9 mouse cellular contexts compared by ENCODE assay signal in genomic region chr11:40732997-40733338, GRCm38 (mm10). TPM values are rescaled to one million over a fixed set of nuclear protein-coding genes. Genes with fewer than 3 reads are reported as not detected.
A peak's percentile ranks its signal among the peaks of the same experiment; 100 is the strongest.
DNase-seq lines count a peak whose midpoint lies in the region; ATAC-seq and TF ChIP-seq lines count a peak whose summit lies in the region.
"Had no signal": no experiment of that assay in that cellular context is flagged by ENCODE, and none has a peak within 500 bp of the region (broad histone marks: within the 10 kb centered on the region; RNA-seq: fewer than 3 reads in every experiment).

No protein-coding gene starts in this region.

- dilution Hi-C loops in CH12.LX (cut with MboI; ENCODE audit: extremely low pct_ligation_motif_present, extremely low pct_unique_long_range_greater_than_20kb, low sequenced_read_pairs) = no loop called here

- H3K4me2 ChIP-seq in CH12.LX (ENCODE audit: insufficient read depth, low read depth, poor library complexity, severe bottlenecking) = peak overlapping the region; percentile 63
- peak overlapping the region; percentile 50 for H3K4me2 ChIP-seq in forebrain, embryonic 14.5 days (ENCODE audit: low read length)
- peak overlapping the region; percentile 60 for H3K4me2 ChIP-seq in liver, embryonic 16.5 days (ENCODE audit: low read depth, low read length)

- no peaks in the 10 kb centered on the region for H3K27me3 ChIP-seq in CH12.LX (replicated peaks)
- no peaks in the 10 kb centered on the region for H3K27me3 ChIP-seq in forebrain, embryonic 14.5 days (replicated peaks; ENCODE audit: control insufficient read depth, insufficient read depth, low read length)
- no peaks in the 10 kb centered on the region for H3K27me3 ChIP-seq in liver, embryonic 16.5 days (ENCODE audit: control insufficient read depth, insufficient read depth, low read depth, low read length)

- TF ChIP-seq POLR2A in CH12.LX (IDR thresholded peaks at IDR 0.05; ENCODE audit: low read depth, low read length) = no peak

- intact Hi-C loops in gastrocnemius, adult 2 months (cut with DNase I) = loop anchor here (1.0 kb wide), 1 partner anchor 41 kb away; no protein-coding TSS in a partner anchor

- under 1% methylated on average over 14 of the region's 14 CpGs for WGBS in forebrain, embryonic 14.5 days
- WGBS in liver, embryonic 16.5 days (ENCODE audit: insufficient replicate concordance) = 1% methylated on average over 14 of the region's 14 CpGs

- peak overlapping the region; percentile 88 for H3K9ac ChIP-seq in CH12.LX (ENCODE audit: insufficient read depth, low read depth)
- H3K9ac ChIP-seq in forebrain, embryonic 14.5 days (ENCODE audit: low read length) = peak overlapping the region; percentile 25; the same call in 1 of the 2 replicates
- peak overlapping the region; percentile 80 for H3K9ac ChIP-seq in liver, embryonic 16.5 days (ENCODE audit: low read depth, low read length)

- peaks cover 57% of the 10 kb centered on the region for H3K79me2 ChIP-seq in CH12.LX (replicated peaks; ENCODE audit: control insufficient read depth, extremely low read depth, insufficient read depth, poor library complexity, severe bottlenecking)

- DNase-seq in gastrocnemius, adult 2 months = no peak
- DNase-seq in gastrocnemius, postnatal 25 days = no peak
- no peak for DNase-seq in CH12.LX (ENCODE audit: extremely low read depth)
- DNase-seq in forebrain, embryonic 14.5 days (ENCODE audit: low spot score) = no peak
- DNase-seq in frontal cortex, postnatal 25 days (ENCODE audit: low spot score in 2 of 2) = no peak
- DNase-seq in yolk sac, embryonic 10.5 days (ENCODE audit: low spot score) = no peak
- DNase-seq in layer of hippocampus, adult 11-12 months (ENCODE audit: low spot score) = no peak

- H3K27ac ChIP-seq in gastrocnemius, adult 2 months = no peak overlapping the region
- peak overlapping the region; percentile 25; the same call in 1 of the 2 replicates for H3K27ac ChIP-seq in CH12.LX (ENCODE audit: insufficient read depth, low read depth)
- H3K27ac ChIP-seq in forebrain, embryonic 14.5 days (ENCODE audit: low read depth, low read length) = no peak overlapping the region
- H3K27ac ChIP-seq in liver, embryonic 16.5 days (ENCODE audit: low read length) = peak overlapping the region; percentile 81

- peaks cover 0 to 18% of the 10 kb centered on the region in 2 experiments; a peak in 2 of 4 replicates for H3K4me1 ChIP-seq in CH12.LX (ENCODE audit: control insufficient read depth in 1 of 2, insufficient read depth in 2 of 2)
- H3K4me1 ChIP-seq in forebrain, embryonic 14.5 days (ENCODE audit: control insufficient read depth, insufficient read depth, low read length) = peaks cover 15% of the 10 kb centered on the region
- peaks cover 14% of the 10 kb centered on the region for H3K4me1 ChIP-seq in liver, embryonic 16.5 days (ENCODE audit: control insufficient read depth, low read depth, low read length)

- TF ChIP-seq RAD21 in CH12.LX (IDR thresholded peaks at IDR 0.05; ENCODE audit: low read depth, low read length) = no peak

- TF ChIP-seq CTCF in gastrocnemius, adult 2 months (IDR thresholded peaks at IDR 0.05) = no peak
- no peak for TF ChIP-seq CTCF in CH12.LX (conservative IDR thresholded peaks at IDR 0.05 in 1 of 2, IDR thresholded peaks at IDR 0.05 in 1 of 2; ENCODE audit: low read depth in 2 of 2, low read length in 2 of 2)

- peak overlapping the region; percentile 96 for H3K4me3 ChIP-seq in gastrocnemius, adult 2 months
- peak overlapping the region; percentile 86 to 97 (median 96) for H3K4me3 ChIP-seq in CH12.LX (replicated peaks in 1 of 3; ENCODE audit: low read depth in 2 of 3, low read length in 2 of 3, poor library complexity in 1 of 3)
- H3K4me3 ChIP-seq in forebrain, embryonic 14.5 days (ENCODE audit: low read depth, low read length) = peak overlapping the region; percentile 85
- peak overlapping the region; percentile 97 for H3K4me3 ChIP-seq in liver, embryonic 16.5 days (ENCODE audit: low read depth, low read length)

- H3K9me3 ChIP-seq in CH12.LX (replicated peaks; ENCODE audit: low read length) = no peaks in the 10 kb centered on the region
- no peaks in the 10 kb centered on the region for H3K9me3 ChIP-seq in forebrain, embryonic 14.5 days (replicated peaks; ENCODE audit: control insufficient read depth, low read length)
- no peaks in the 10 kb centered on the region for H3K9me3 ChIP-seq in liver, embryonic 16.5 days (replicated peaks; ENCODE audit: control insufficient read depth, low read length)

- ATAC-seq in forebrain, embryonic 14.5 days = no peak
- peak; percentile 47 for ATAC-seq in liver, embryonic 16.5 days (ENCODE audit: low read depth)

- TF ChIP-seq EP300 in CH12.LX (IDR thresholded peaks at IDR 0.05; ENCODE audit: low read length) = no peak

- in situ Hi-C loops in CH12.LX (cut with MboI; ENCODE audit: low pct_ligation_motif_present, low pct_unique_long_range_greater_than_20kb, low sequenced_read_pairs) = no loop called here

- peaks cover 15 to 40% of the 10 kb centered on the region in 2 experiments for H3K36me3 ChIP-seq in CH12.LX (replicated peaks in 1 of 2; ENCODE audit: control insufficient read depth in 1 of 2, insufficient read depth in 1 of 2, low read length in 1 of 2)
- peaks cover 26% of the 10 kb centered on the region for H3K36me3 ChIP-seq in forebrain, embryonic 14.5 days (ENCODE audit: control insufficient read depth, insufficient read depth, low read length)
- H3K36me3 ChIP-seq in liver, embryonic 16.5 days (ENCODE audit: control insufficient read depth, insufficient read depth) = peaks cover 25% of the 10 kb centered on the region

TF ChIP-seq in CH12.LX, 34 proteins besides CTCF, POLR2A, EP300 and RAD21:
- TF ChIP-seq SIN3A (IDR thresholded peaks at IDR 0.05; ENCODE audit: low read length) (no peak), MAZ (IDR thresholded peaks at IDR 0.05; ENCODE audit: low read depth, low read length) (no peak), MXI1 (IDR thresholded peaks at IDR 0.05; ENCODE audit: low read depth, low read length) (no peak), MAFK (IDR thresholded peaks at IDR 0.05; ENCODE audit: insufficient replicate concordance, low read length) (no peak), NELFE (IDR thresholded peaks at IDR 0.05; ENCODE audit: low read depth, low read length) (no peak), ZNF384 (IDR thresholded peaks at IDR 0.05; ENCODE audit: low read depth, low read length) (no peak), CHD2 (IDR thresholded peaks at IDR 0.05; ENCODE audit: low read length) (no peak), MAX (IDR thresholded peaks at IDR 0.05; ENCODE audit: low read length) (no peak), POLR2AphosphoS2 (IDR thresholded peaks at IDR 0.05; ENCODE audit: low read depth, low read length) (no peak), RCOR1 (conservative IDR thresholded peaks at IDR 0.05; ENCODE audit: low read depth, low read length) (no peak), ZC3H11A (IDR thresholded peaks at IDR 0.05; ENCODE audit: low read depth, low read length) (no peak), USF2 (conservative IDR thresholded peaks at IDR 0.05; ENCODE audit: low read depth, low read length) (no peak)

RNA-seq across cellular contexts. Expression of gene Hmmr, which starts 0.3 kb away (rescaled TPM):
- total RNA-seq in gastrocnemius, adult 2 months (2021) = under 1 TPM in 1 of 2 experiments, not detected in 1; 0.08 TPM
- under 1 TPM; 0.43 to 0.62 TPM for total RNA-seq in gastrocnemius, postnatal 25 days (2021)
- total RNA-seq in CH12.LX (2012; rRNA removed) (64.2 and 70.6 TPM in 2 replicates), CH12.LX (2014; rRNA removed) (109 and 138 TPM in 2 replicates)
- 64.3 and 65.3 TPM in 2 replicates for polyA plus RNA-seq in CH12.LX (2012; ENCODE audit: insufficient read length, low read depth)
- polyA plus RNA-seq in forebrain, embryonic 14.5 days (2014; fragmentation: Nextera tagmentation; extraction: Ambion mirVana) = 21.0 and 21.1 TPM in 2 replicates
- polyA plus RNA-seq in liver, embryonic 16.5 days (2015; fragmentation: Nextera tagmentation; extraction: Ambion mirVana) = 45.2 and 53.3 TPM in 2 replicates
- total RNA-seq: neutrophil, adult 5-6 weeks had no signal

RNA-seq across cellular contexts. Expression of gene Nudcd2, which starts 0.5 kb away (rescaled TPM):
- total RNA-seq in gastrocnemius, adult 2 months (2021) = 10 to 100 TPM in 1 of 2 experiments, 1 to 10 TPM in 1; 9.9 to 14.0 TPM
- total RNA-seq in gastrocnemius, postnatal 25 days (2021) = 10 to 100 TPM; 10.6 to 12.5 TPM
- 89.8 and 109 TPM in 2 replicates for total RNA-seq in CH12.LX (2012; rRNA removed)
- total RNA-seq in CH12.LX (2014; rRNA removed) = 221 and 265 TPM in 2 replicates
- 107 and 119 TPM in 2 replicates for polyA plus RNA-seq in CH12.LX (2012; ENCODE audit: insufficient read length, low read depth)
- 87.3 and 98.2 TPM in 2 replicates for polyA plus RNA-seq in forebrain, embryonic 14.5 days (2014; fragmentation: Nextera tagmentation; extraction: Ambion mirVana)
- polyA plus RNA-seq in liver, embryonic 16.5 days (2015; fragmentation: Nextera tagmentation; extraction: Ambion mirVana) = 63.3 and 68.0 TPM in 2 replicates

RNA-seq across cellular contexts. Expression of gene Ccng1, which starts 22.1 kb away (rescaled TPM):
- 100 to 1,000 TPM; 643 to 672 TPM for total RNA-seq in gastrocnemius, adult 2 months (2021)
- 100 to 1,000 TPM; 557 to 642 TPM for total RNA-seq in gastrocnemius, postnatal 25 days (2021)
- total RNA-seq in CH12.LX (2012; rRNA removed) = 156 and 174 TPM in 2 replicates
- total RNA-seq in CH12.LX (2014; rRNA removed) = 348 and 401 TPM in 2 replicates
- polyA plus RNA-seq in CH12.LX (2012; ENCODE audit: insufficient read length, low read depth) = 162 and 175 TPM in 2 replicates
- 31.7 and 39.0 TPM in 2 replicates for polyA plus RNA-seq in forebrain, embryonic 14.5 days (2014; fragmentation: Nextera tagmentation; extraction: Ambion mirVana)
- polyA plus RNA-seq in liver, embryonic 16.5 days (2015; fragmentation: Nextera tagmentation; extraction: Ambion mirVana) = 16.9 and 17.7 TPM in 2 replicates

RNA-seq across cellular contexts. Expression of gene Mat2b, which starts 38.0 kb away (rescaled TPM):
- 10 to 100 TPM; 57.9 to 61.8 TPM for total RNA-seq in gastrocnemius, adult 2 months (2021)
- total RNA-seq in gastrocnemius, postnatal 25 days (2021) = 10 to 100 TPM; 55.6 to 58.6 TPM
- total RNA-seq in CH12.LX (2012; rRNA removed) (69.3 and 71.3 TPM in 2 replicates), CH12.LX (2014; rRNA removed) (122 and 138 TPM in 2 replicates)
- polyA plus RNA-seq in CH12.LX (2012; ENCODE audit: insufficient read length, low read depth) = 99.8 and 100 TPM in 2 replicates
- polyA plus RNA-seq in forebrain, embryonic 14.5 days (2014; fragmentation: Nextera tagmentation; extraction: Ambion mirVana) = 86.4 and 89.2 TPM in 2 replicates
- polyA plus RNA-seq in liver, embryonic 16.5 days (2015; fragmentation: Nextera tagmentation; extraction: Ambion mirVana) = 49.4 and 53.1 TPM in 2 replicates

Comparison
In these comparisons a context has a peak if more than half of its experiments do, and no peak if none do; other contexts are left out.
1. H3K27ac ChIP-seq: peak in CH12.LX (single experiment) and liver, embryonic 16.5 days (single experiment); none in gastrocnemius, adult 2 months (single experiment) and forebrain, embryonic 14.5 days (single experiment).
2. H3K9ac ChIP-seq: peak in every context shown above with its lines; median percentile 88 in CH12.LX; 80 in liver, embryonic 16.5 days; 25 in forebrain, embryonic 14.5 days.
3. RNA of gene Hmmr, which starts 0.3 kb away (total RNA-seq): 64.2 to 138 TPM in CH12.LX; 0.43 to 0.62 TPM in gastrocnemius, postnatal 25 days and 0.08 TPM in gastrocnemius, adult 2 months; every median in the first group is over 10 times any median in the second.
4. RNA of gene Nudcd2, which starts 0.5 kb away (total RNA-seq): 89.8 to 265 TPM in CH12.LX; 9.9 to 14.0 TPM in gastrocnemius, adult 2 months and 10.6 to 12.5 TPM in gastrocnemius, postnatal 25 days; every median in the first group is over 4 times any median in the second.
5. Peak in every context shown above with its lines, with median percentiles within 50 percentile points of each other: H3K4me3 ChIP-seq and H3K4me2 ChIP-seq.